In the genomic region with DNA sequence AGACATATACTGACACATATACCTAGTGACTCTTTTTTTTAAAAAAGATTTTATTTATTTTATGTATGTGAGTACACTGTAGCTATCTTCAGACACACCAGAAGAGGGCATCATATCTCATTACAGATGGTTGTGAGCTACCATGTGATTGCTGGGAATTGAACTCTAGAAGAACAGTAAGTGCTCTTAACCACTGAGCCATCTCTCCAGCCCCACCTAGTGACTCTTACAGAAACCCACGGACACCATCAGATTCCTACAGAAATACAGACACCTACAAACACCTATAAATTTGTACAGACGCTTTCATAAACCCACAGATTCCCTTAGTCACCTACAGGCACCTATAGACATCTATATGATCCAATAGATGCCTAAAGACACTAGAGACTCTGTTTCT, we compare ENCODE assay signal across 1 mouse cellular context.
TF ChIP-seq lines count a peak whose summit lies in the region.

No protein-coding gene starts in this region.

TF ChIP-seq in MEL, 35 proteins besides CTCF, POLR2A, EP300 and RAD21:
- peak; percentile 28; the same call in 1 of the 2 replicates for TF ChIP-seq SMC3 (IDR thresholded peaks at IDR 0.05; ENCODE audit: low read depth, low read length)
- peak; percentile 4; the same call in 1 of the 2 replicates for TF ChIP-seq USF1 (IDR thresholded peaks at IDR 0.05; ENCODE audit: low read depth, low read length)
